Mouse (Mus musculus) CH12.LX (cell line): ENCODE measurements around the gene Nomo1. TPM values are rescaled to one million over a fixed set of nuclear protein-coding genes. Genes with fewer than 3 reads are reported as not detected.

Source experiments
- DNase-seq: peaks from one replicate; pipeline ENCODE4 v3.0.0-alpha.2; 2013; ENCODE audit errors: extremely low read depth
- H3K27ac ChIP-seq: 2 replicates; pipeline ENCODE4 v1.5.1; 2012; ENCODE audit warnings: low read depth, mild to moderate bottlenecking, control low read depth, moderate library complexity; ENCODE audit not compliant: insufficient read depth
- H3K27me3 ChIP-seq: replicated peaks from 2 replicates; pipeline ENCODE3; 2012; ENCODE audit warnings: inconsistent platforms
- H3K36me3 ChIP-seq, 2 experiments: replicated peaks in 1 of 2; 2 replicates each; pipeline versions ENCODE3 to v1.6.1; 2012; ENCODE audit warnings: inconsistent platforms in 1 of 2, low read length in 1 of 2, mild to moderate bottlenecking in 1 of 2, mixed read lengths in 1 of 2, moderate library complexity in 1 of 2; ENCODE audit not compliant: control insufficient read depth in 1 of 2, insufficient read depth in 1 of 2
- H3K4me1 ChIP-seq, 2 experiments: 2 replicates each; pipeline ENCODE4 v1.6.1; 2012; ENCODE audit warnings: inconsistent platforms in 1 of 2, moderate library complexity in 1 of 2; ENCODE audit not compliant: insufficient read depth in 2 of 2, control insufficient read depth in 1 of 2
- H3K4me2 ChIP-seq: 2 replicates; pipeline ENCODE4 v1.6.1; 2012; ENCODE audit warnings: low read depth, mild to moderate bottlenecking, control low read depth; ENCODE audit not compliant: poor library complexity, insufficient read depth, severe bottlenecking
- H3K4me3 ChIP-seq, 3 experiments: fragments of 150-350 bp in 1 of 3; sonication (generic) in 1 of 3; replicated peaks in 1 of 3; 2 replicates each; pipeline versions ENCODE3 to v1.5.1; 2011 to 2012; ENCODE audit warnings: low read depth in 2 of 3, low read length in 2 of 3, mild to moderate bottlenecking in 2 of 3, moderate library complexity in 2 of 3, control low read depth in 1 of 3, improper control_type of control experiment in 1 of 3, inconsistent platforms in 1 of 3, mixed read lengths in 1 of 3; ENCODE audit not compliant: poor library complexity in 1 of 3
- H3K79me2 ChIP-seq: replicated peaks from 2 replicates; pipeline ENCODE4 v1.6.1; 2012; ENCODE audit warnings: mild to moderate bottlenecking, moderate library complexity; ENCODE audit not compliant: control insufficient read depth, poor library complexity, insufficient read depth, severe bottlenecking; ENCODE audit errors: extremely low read depth
- H3K9ac ChIP-seq: 2 replicates; pipeline ENCODE4 v1.6.1; 2012; ENCODE audit warnings: low read depth, mild to moderate bottlenecking, control low read depth, moderate library complexity; ENCODE audit not compliant: insufficient read depth
- H3K9me3 ChIP-seq: replicated peaks from 2 replicates; pipeline ENCODE3; 2012; ENCODE audit warnings: low read length, inconsistent platforms, mixed read lengths
- BHLHE40 ChIP-seq: IDR thresholded peaks from 2 replicates; pipeline ENCODE4 v1.6.1; 2011; ENCODE audit warnings: mild to moderate bottlenecking, low read depth, low read length, improper control_type of control experiment
- CHD1 ChIP-seq: IDR thresholded peaks from 2 replicates; pipeline ENCODE4 v1.6.1; 2012; ENCODE audit warnings: low read depth, low read length, improper control_type of control experiment, inconsistent platforms
- CHD2 ChIP-seq: IDR thresholded peaks from 2 replicates; pipeline ENCODE4 v1.6.1; 2011; ENCODE audit warnings: low read length, improper control_type of control experiment
- CTCF ChIP-seq, 2 experiments: IDR thresholded peaks in 1 of 2; conservative IDR thresholded peaks in 1 of 2; 2 replicates each; pipeline ENCODE4 v1.5.1; 2011 to 2012; ENCODE audit warnings: low read depth in 2 of 2, low read length in 2 of 2, improper control_type of control experiment in 1 of 2, inconsistent platforms in 1 of 2, mild to moderate bottlenecking in 1 of 2, moderate library complexity in 1 of 2
- ETS1 ChIP-seq: conservative IDR thresholded peaks from 2 replicates; pipeline ENCODE4 v1.6.1; 2012; ENCODE audit warnings: low read depth, mild to moderate bottlenecking, inconsistent platforms, low read length, improper control_type of control experiment, moderate library complexity
- GABPA ChIP-seq: IDR thresholded peaks from 2 replicates; pipeline ENCODE4 v1.6.1; 2012; ENCODE audit warnings: low read depth, low read length, improper control_type of control experiment, inconsistent platforms; ENCODE audit not compliant: insufficient replicate concordance
- HCFC1 ChIP-seq: IDR thresholded peaks from 2 replicates; pipeline ENCODE4 v1.6.1; 2012; ENCODE audit warnings: low read depth, mild to moderate bottlenecking, inconsistent platforms, low read length, improper control_type of control experiment
- JUND ChIP-seq: conservative IDR thresholded peaks from 2 replicates; pipeline ENCODE4 v1.6.1; 2011; ENCODE audit warnings: low read depth, low read length, improper control_type of control experiment
- KAT2A ChIP-seq: IDR thresholded peaks from 2 replicates; pipeline ENCODE4 v1.6.1; 2012; ENCODE audit warnings: low read length, improper control_type of control experiment, inconsistent platforms; ENCODE audit not compliant: insufficient replicate concordance
- MAX ChIP-seq: IDR thresholded peaks from 2 replicates; pipeline ENCODE4 v1.6.1; 2011; ENCODE audit warnings: low read length, improper control_type of control experiment
- MAZ ChIP-seq: IDR thresholded peaks from 2 replicates; pipeline ENCODE4 v1.6.1; 2012; ENCODE audit warnings: low read depth, mild to moderate bottlenecking, inconsistent platforms, low read length, improper control_type of control experiment, moderate library complexity
- MEF2A ChIP-seq: IDR thresholded peaks from 2 replicates; pipeline ENCODE4 v1.6.1; 2014; ENCODE audit warnings: low read depth, mild to moderate bottlenecking, inconsistent platforms, low read length, improper control_type of control experiment, borderline replicate concordance
- NRF1 ChIP-seq: IDR thresholded peaks from 2 replicates; pipeline ENCODE4 v1.6.1; 2014; ENCODE audit warnings: low read depth, mild to moderate bottlenecking, inconsistent platforms, low read length, improper control_type of control experiment, moderate library complexity
- POLR2A ChIP-seq: IDR thresholded peaks from 2 replicates; pipeline ENCODE4 v1.6.1; 2011; ENCODE audit warnings: low read depth, mild to moderate bottlenecking, improper control_type of control experiment, low read length
- POLR2AphosphoS2 ChIP-seq: IDR thresholded peaks from 2 replicates; pipeline ENCODE4 v1.6.1; 2011; ENCODE audit warnings: low read depth, low read length, improper control_type of control experiment
- RAD21 ChIP-seq: IDR thresholded peaks from 2 replicates; pipeline ENCODE4 v1.6.1; 2011; ENCODE audit warnings: low read depth, mild to moderate bottlenecking, low read length, improper control_type of control experiment, moderate library complexity
- SIN3A ChIP-seq: IDR thresholded peaks from 2 replicates; pipeline ENCODE4 v1.6.1; 2012; ENCODE audit warnings: low read length, improper control_type of control experiment, inconsistent platforms
- SMC3 ChIP-seq: IDR thresholded peaks from 2 replicates; pipeline ENCODE4 v1.6.1; 2011; ENCODE audit warnings: low read depth, low read length, improper control_type of control experiment
- TBP ChIP-seq: conservative IDR thresholded peaks from 2 replicates; pipeline ENCODE4 v1.6.1; 2011; ENCODE audit warnings: low read depth, low read length, improper control_type of control experiment
- UBTF ChIP-seq: IDR thresholded peaks from 2 replicates; pipeline ENCODE4 v1.6.1; 2012; ENCODE audit warnings: low read depth, mild to moderate bottlenecking, inconsistent platforms, low read length, improper control_type of control experiment, moderate library complexity
- USF1 ChIP-seq: IDR thresholded peaks from 2 replicates; pipeline ENCODE4 v1.6.1; 2014; ENCODE audit warnings: low read depth, mild to moderate bottlenecking, inconsistent platforms, low read length, improper control_type of control experiment
- ZKSCAN1 ChIP-seq: IDR thresholded peaks from 2 replicates; pipeline ENCODE4 v1.6.1; 2012; ENCODE audit warnings: low read depth, inconsistent platforms, low read length, improper control_type of control experiment, borderline replicate concordance
- ZMIZ1 ChIP-seq: IDR thresholded peaks from 2 replicates; pipeline ENCODE4 v1.6.1; 2012; ENCODE audit warnings: low read depth, mild to moderate bottlenecking, inconsistent platforms, low read length, improper control_type of control experiment
- dilution Hi-C: fragments of 300-500 bp; cut with MboI; formaldehyde crosslinking; loops from 2 replicates; pipeline ENCODE4 v1.14.3; 2020; ENCODE audit warnings: low sequenced_read_pairs; ENCODE audit not compliant: extremely low pct_unique_long_range_greater_than_20kb, extremely low pct_ligation_motif_present
- in situ Hi-C: fragments of 300-500 bp; cut with MboI; formaldehyde crosslinking; loops from 3 replicates; pipeline ENCODE4 v1.14.3; 2019; ENCODE audit warnings: low sequenced_read_pairs, low pct_ligation_motif_present, low pct_unique_long_range_greater_than_20kb, mixed read lengths
- polyA plus RNA-seq: library from polyadenylated mRNA; unstranded; fragments of >175 nt; gene quantifications from 2 replicates; pipeline ENCODE4 v1.2.1, GENCODE M21; 2012; ENCODE audit warnings: low read depth; ENCODE audit not compliant: insufficient read length
- total RNA-seq, 2 experiments: library from RNA; depleted of rRNA; stranded (reverse); fragments of 300-350 nt in 1 of 2; fragments of >200 nt in 1 of 2; gene quantifications; 2 replicates each; pipeline ENCODE4 v1.2.3; 2012 to 2014

The Nomo1 gene
- total and polyA plus RNA-seq, 3 experiments: 41.9 to 103 (median 89.6) TPM

DNA sequence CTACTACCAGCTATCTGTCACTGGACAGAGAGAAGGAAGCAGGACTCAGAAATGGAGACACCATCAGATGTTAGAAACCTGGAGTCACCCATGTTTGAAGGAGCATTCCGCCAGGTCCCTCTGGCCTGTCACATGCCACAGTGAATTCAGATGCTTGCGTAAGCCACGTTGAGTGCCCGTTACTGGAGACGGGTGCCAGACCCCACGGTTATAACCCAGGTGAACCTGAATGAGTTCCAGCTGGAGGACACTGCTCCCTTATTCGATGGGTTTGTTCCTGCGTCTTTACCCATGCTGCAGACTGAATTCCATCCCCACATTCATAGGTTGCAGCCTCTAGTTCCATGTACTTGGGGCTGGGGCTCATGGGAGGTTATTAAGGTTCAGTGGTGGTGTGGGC, 70.3 kb downstream of the Nomo1 start:
- H3K79me2 ChIP-seq: no peaks in the 10 kb centered on the region

DNA sequence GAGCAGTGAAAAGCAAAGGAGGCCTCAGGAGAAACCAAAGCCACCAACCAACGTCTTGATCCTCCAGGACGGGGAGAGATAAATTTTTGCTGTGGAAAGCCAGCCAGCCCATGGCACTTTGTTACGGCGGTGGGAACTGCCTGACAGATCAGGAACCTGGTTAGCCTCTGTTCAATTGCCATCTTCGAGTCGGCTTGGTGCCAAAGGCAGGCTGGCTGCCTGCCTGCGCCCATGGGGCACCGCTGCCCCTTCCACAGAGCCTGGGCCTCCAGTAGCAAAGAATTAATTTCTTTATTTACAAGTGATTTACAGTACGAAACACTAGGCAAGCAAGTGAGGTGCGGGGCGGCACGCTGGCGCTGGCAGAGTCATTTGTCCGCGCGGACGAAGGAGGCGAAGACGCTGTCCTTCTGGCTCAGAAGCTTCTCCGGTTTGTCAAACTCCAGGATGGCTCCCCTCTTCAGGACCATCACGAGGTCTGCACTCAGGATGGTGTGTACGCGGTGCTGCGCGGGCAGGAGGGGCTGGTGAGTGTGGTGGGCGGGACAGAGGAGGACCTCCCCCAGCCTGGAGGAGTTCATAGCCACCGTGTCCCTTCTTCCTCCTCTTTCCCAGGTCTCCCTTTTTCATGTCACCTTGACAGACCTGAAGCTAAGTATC, 70.9 kb downstream of the Nomo1 start:
- H3K4me1 ChIP-seq: no peaks in the 10 kb centered on the region
- no peak overlapping the region for H3K9ac ChIP-seq
- peaks cover 84% of the 10 kb centered on the region for H3K27me3 ChIP-seq
- TF ChIP-seq USF1 (no peak), POLR2A (no peak), POLR2AphosphoS2 (no peak), MAX (no peak), ZMIZ1 (no peak), JUND (no peak), HCFC1 (no peak), UBTF (no peak), NRF1 (no peak), GABPA (no peak), SMC3 (no peak)
- H3K36me3 ChIP-seq: no peaks in the 10 kb centered on the region
- no peaks in the 10 kb centered on the region for H3K9me3 ChIP-seq
- no peaks in the 10 kb centered on the region for H3K79me2 ChIP-seq
- dilution Hi-C loops: no loop called here
- no peak overlapping the region for H3K4me2 ChIP-seq
- no peak overlapping the region for H3K27ac ChIP-seq
- DNase-seq: no peak
- in situ Hi-C loops: no loop called here
- no peak overlapping the region for H3K4me3 ChIP-seq

More for the DNA sequence above, 70.3 kb downstream of the Nomo1 start:
- Histone ChIP-seq H3K36me3 (no peaks in the 10 kb centered on the region), H3K4me2 (no peak overlapping the region), H3K27me3 (peaks cover 85% of the 10 kb centered on the region), H3K9ac (no peak overlapping the region), H3K4me3 (no peak overlapping the region), H3K27ac (no peak overlapping the region), H3K9me3 (no peaks in the 10 kb centered on the region), H3K4me1 (no peaks in the 10 kb centered on the region)
- in situ Hi-C loops: no loop called here
- dilution Hi-C loops: no loop called here
- TF ChIP-seq MAZ (no peak), CTCF (conservative IDR thresholded peaks at IDR 0.05 in 1 of 2, IDR thresholded peaks at IDR 0.05 in 1 of 2; ENCODE audit: low read depth in 2 of 2, low read length in 2 of 2) (no peak), RAD21 (no peak), USF1 (no peak), BHLHE40 (no peak), SIN3A (no peak), MEF2A (no peak), KAT2A (no peak), NRF1 (no peak), HCFC1 (no peak), MAX (no peak), CHD2 (no peak), ETS1 (no peak), TBP (no peak), CHD1 (no peak), UBTF (no peak), ZKSCAN1 (no peak)
- no peak for DNase-seq
